Mouse (Mus musculus) c-Kit-positive CD71-positive TER-119-positive erythroid progenitor cells, embryonic 14.5 days (primary cell): ENCODE results near the gene Ptdss2.
A peak's percentile ranks its signal among the peaks of the same experiment; 100 is the strongest.

Experiments
- DNase-seq: peaks from one replicate; pipeline ENCODE4 v3.0.0-alpha.2; 2013; ENCODE audit warnings: low spot score

Ptdss2 gene

GRCm38 (mm10) chr7:141122245-141122644 is at the start of gene Ptdss2:
Gene Ptdss2, plus strand, starts transcription at chr7:141122382.
- no peak for DNase-seq

GRCm38 (mm10) chr7:141073782-141074181 is 48.4 kb upstream of the Ptdss2 start:
- no peak for DNase-seq

- no peak for DNase-seq
Measured at GRCm38 (mm10) chr7:141077841-141078240, 44.3 kb upstream of the Ptdss2 start, which contains the start of gene Pkp3. Gene Pkp3, plus strand, starts transcription at chr7:141078218.

- DNase-seq: no peak
Measured at GRCm38 (mm10) chr7:141078876-141079275, 43.3 kb upstream of the Ptdss2 start.

GRCm38 (mm10) chr7:141079481-141080449 is 42.4 kb upstream of the Ptdss2 start:
- no peak for DNase-seq

GRCm38 (mm10) chr7:141087894-141088293 is 34.3 kb upstream of the Ptdss2 start:
- no peak for DNase-seq

- DNase-seq: no peak
Measured at GRCm38 (mm10) chr7:141088473-141088872, 33.7 kb upstream of the Ptdss2 start.

- DNase-seq: no peak
Measured at GRCm38 (mm10) chr7:141090228-141090627, 32.0 kb upstream of the Ptdss2 start.

- peak; percentile 91 for DNase-seq
Measured at GRCm38 (mm10) chr7:141092051-141092735, 30.0 kb upstream of the Ptdss2 start.

- no peak for DNase-seq
Measured at GRCm38 (mm10) chr7:141093950-141094349, 28.2 kb upstream of the Ptdss2 start.

GRCm38 (mm10) chr7:141094487-141095205 is 27.5 kb upstream of the Ptdss2 start:
- no peak for DNase-seq

GRCm38 (mm10) chr7:141096021-141096420 is 26.2 kb upstream of the Ptdss2 start:
- no peak for DNase-seq

GRCm38 (mm10) chr7:141096649-141097056 is 25.5 kb upstream of the Ptdss2 start:
- DNase-seq: peak; percentile 54

- DNase-seq: no peak
Measured at GRCm38 (mm10) chr7:141097177-141097576, 25.0 kb upstream of the Ptdss2 start.

- no peak for DNase-seq
Measured at GRCm38 (mm10) chr7:141099911-141100691, 22.1 kb upstream of the Ptdss2 start, which contains the start of gene Sigirr. Gene Sigirr, minus strand, starts transcription at chr7:141100572.

GRCm38 (mm10) chr7:141103161-141103560 is 19.0 kb upstream of the Ptdss2 start:
- peak; percentile 63 for DNase-seq

GRCm38 (mm10) chr7:141115874-141116273 is 6.3 kb upstream of the Ptdss2 start:
- DNase-seq: no peak

GRCm38 (mm10) chr7:141117636-141118035 is 4.5 kb upstream of the Ptdss2 start, which contains the start of gene Ano9:
Gene Ano9, minus strand, starts transcription at chr7:141117806.
- no peak for DNase-seq

- DNase-seq: no peak
Measured at GRCm38 (mm10) chr7:141119487-141119886, 2.7 kb upstream of the Ptdss2 start.

GRCm38 (mm10) chr7:141120605-141121004 is 1.6 kb upstream of the Ptdss2 start:
- no peak for DNase-seq

GRCm38 (mm10) chr7:141121051-141121531 is 1.1 kb upstream of the Ptdss2 start:
- no peak for DNase-seq
